Mouse (Mus musculus) stomach, embryonic 14.5 days (tissue): ENCODE measurements around the gene Rab17. TPM values are rescaled to one million over a fixed set of nuclear protein-coding genes. Genes with fewer than 3 reads are reported as not detected.

Experiments used
- ATAC-seq: fragments of 200-750 bp; cut with Nextera tagmentation; 2 replicates; pipeline ENCODE4 v1.8.0; 2017; ENCODE audit warnings: low read depth, moderate TSS enrichment; ENCODE audit not compliant: insufficient number of reproducible peaks, insufficient read depth, low FRiP score
- H3K27ac ChIP-seq: fragments of 300-500 bp; sonication (generic); 2 replicates; pipeline ENCODE4 v1.5.1; 2014; ENCODE audit warnings: mild to moderate bottlenecking, low read length, moderate library complexity, mixed read lengths
- H3K27me3 ChIP-seq: fragments of 300-500 bp; sonication (generic); 2 replicates; pipeline ENCODE4 v1.6.1; 2014; ENCODE audit warnings: low read length, control low read depth, mixed read lengths; ENCODE audit not compliant: control insufficient read depth, insufficient read depth
- H3K36me3 ChIP-seq: fragments of 300-500 bp; sonication (generic); 2 replicates; pipeline ENCODE4 v1.6.1; 2014; ENCODE audit warnings: mild to moderate bottlenecking, control low read depth, low read length, moderate library complexity, mixed read lengths; ENCODE audit not compliant: control insufficient read depth, insufficient read depth
- H3K4me1 ChIP-seq: fragments of 300-500 bp; sonication (generic); 2 replicates; pipeline ENCODE4 v1.6.1; 2014; ENCODE audit warnings: low read length, control low read depth, mixed read lengths; ENCODE audit not compliant: control insufficient read depth, insufficient read depth
- H3K4me2 ChIP-seq: fragments of 300-500 bp; sonication (generic); replicated peaks from 2 replicates; pipeline ENCODE4 v1.6.1; 2014; ENCODE audit warnings: low read depth, low read length, control low read depth
- H3K4me3 ChIP-seq: fragments of 300-500 bp; sonication (generic); 2 replicates; pipeline ENCODE4 v1.5.1; 2014; ENCODE audit warnings: low read depth, low read length, control low read depth
- H3K9ac ChIP-seq: fragments of 300-500 bp; sonication (generic); replicated peaks from 2 replicates; pipeline ENCODE4 v1.6.1; 2014; ENCODE audit warnings: low read depth, mild to moderate bottlenecking, control low read depth, low read length, moderate library complexity, mixed read lengths
- H3K9me3 ChIP-seq: fragments of 300-500 bp; sonication (generic); 2 replicates; pipeline ENCODE4 v1.6.1; 2016; ENCODE audit warnings: low read depth, low read length, control low read depth; ENCODE audit not compliant: control insufficient read depth
- WGBS: fragments of 180-500 bp; shearing (Covaris S2); extraction: QIAGEN DNeasy Blood & Tissue Kit; methylation state at CpG from one replicate; pipeline ENCODE4 v1.1.7; 2014; 5-methylcytosine and 5-hydroxymethylcytosine counted together
- polyA plus RNA-seq: library from polyadenylated mRNA; unstranded; fragments of >200 nt; fragmentation: Nextera tagmentation; extraction: Ambion mirVana; gene quantifications from 2 replicates; pipeline ENCODE4 v1.2.1, GENCODE M21; 2014

Gene Rab17
- polyA plus RNA-seq, 1 experiment from 2014 or later = 5.4 TPM

GRCm38 (mm10) chr1:90936990-90937389, 32.5 kb downstream of the Rab17 start:
- 71% methylated on average over 9 of the region's 9 CpGs for WGBS

DNA sequence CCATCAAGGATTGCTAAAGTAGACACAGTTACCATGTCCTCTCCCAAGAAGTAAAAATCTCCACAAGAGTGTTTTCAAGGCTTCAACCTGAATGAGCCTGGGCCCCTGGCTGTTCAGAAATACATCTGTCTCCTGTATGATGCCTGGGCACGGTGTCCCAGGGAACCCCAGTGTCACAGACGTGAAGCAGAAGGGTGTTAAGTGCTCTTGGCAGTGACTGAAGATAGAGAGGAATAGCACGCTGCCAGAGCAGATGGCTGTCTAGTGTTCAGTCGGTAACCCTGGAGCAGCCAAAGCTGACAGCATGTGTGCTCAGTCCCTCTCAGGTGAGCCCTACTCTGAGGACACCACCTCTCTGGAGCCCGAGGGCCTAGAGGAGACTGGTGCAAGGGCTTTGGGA, 36.5 kb downstream of the Rab17 start:
- no peaks in the 10 kb centered on the region for H3K36me3 ChIP-seq
- WGBS = 62% methylated on average over 5 of the region's 5 CpGs

More at GRCm38 (mm10) chr1:90936990-90937389, 32.5 kb downstream of the Rab17 start:
- ATAC-seq = no peak
- Histone ChIP-seq H3K4me2 (no peak overlapping the region), H3K27me3 (no peaks in the 10 kb centered on the region), H3K36me3 (no peaks in the 10 kb centered on the region), H3K4me3 (no peak overlapping the region), H3K27ac (no peak overlapping the region), H3K4me1 (no peaks in the 10 kb centered on the region), H3K9me3 (no peaks in the 10 kb centered on the region), H3K9ac (no peak overlapping the region)

DNA sequence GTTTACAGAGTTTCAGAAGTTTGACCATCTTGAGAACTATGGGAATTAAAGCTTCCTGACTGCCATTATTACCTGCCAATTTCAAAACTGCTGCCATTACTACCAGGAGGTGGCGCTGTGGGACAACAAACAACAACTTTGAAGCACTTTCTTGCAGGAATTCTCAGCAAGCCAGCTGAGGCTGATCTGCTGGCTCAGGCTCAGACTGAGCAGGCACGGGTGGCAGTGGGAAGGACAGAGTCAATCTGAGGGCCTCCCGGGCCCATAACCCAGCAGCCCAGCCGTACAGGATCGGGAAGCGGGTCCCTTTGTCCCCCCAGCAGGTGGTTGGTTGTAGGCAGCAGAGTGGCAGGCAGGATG, 40.9 kb downstream of the Rab17 start:
- WGBS = 5% methylated on average over 6 of the region's 6 CpGs
- no peaks in the 10 kb centered on the region for H3K27me3 ChIP-seq
- ATAC-seq = peak; percentile 70
- no peak overlapping the region; the same call in 1 of the 2 replicates for H3K9ac ChIP-seq
- peak overlapping the region; percentile 68 for H3K4me2 ChIP-seq
- H3K27ac ChIP-seq = no peak overlapping the region
- peak overlapping the region; percentile 22; the same call in 1 of the 2 replicates for H3K4me3 ChIP-seq
- peaks cover 9% of the 10 kb centered on the region; the same call in 1 of the 2 replicates for H3K4me1 ChIP-seq
- H3K36me3 ChIP-seq = no peaks in the 10 kb centered on the region
- no peaks in the 10 kb centered on the region for H3K9me3 ChIP-seq

More for the DNA sequence above, 36.5 kb downstream of the Rab17 start:
- Histone ChIP-seq H3K9ac (no peak overlapping the region), H3K4me1 (peaks cover 5% of the 10 kb centered on the region; the same call in 1 of the 2 replicates), H3K4me3 (no peak overlapping the region), H3K27me3 (no peaks in the 10 kb centered on the region), H3K27ac (no peak overlapping the region), H3K9me3 (no peaks in the 10 kb centered on the region), H3K4me2 (no peak overlapping the region)
- ATAC-seq = no peak

GRCm38 (mm10) chr1:90927929-90928574, 41.4 kb downstream of the Rab17 start:
- no peak overlapping the region for H3K27ac ChIP-seq

GRCm38 (mm10) chr1:90927308-90927707, 42.2 kb downstream of the Rab17 start:
- Histone ChIP-seq H3K36me3 (no peaks in the 10 kb centered on the region), H3K4me1 (peaks cover 9% of the 10 kb centered on the region; the same call in 1 of the 2 replicates), H3K27me3 (no peaks in the 10 kb centered on the region), H3K4me2 (peak overlapping the region; percentile 68; the same call in 1 of the 2 replicates), H3K9me3 (no peaks in the 10 kb centered on the region), H3K4me3 (no peak overlapping the region), H3K27ac (no peak overlapping the region), H3K9ac (no peak overlapping the region)
- 35% methylated on average over 15 of the region's 15 CpGs for WGBS
- no peak for ATAC-seq

More at GRCm38 (mm10) chr1:90927929-90928574, 41.4 kb downstream of the Rab17 start:
- Histone ChIP-seq H3K9me3 (no peaks in the 10 kb centered on the region), H3K27me3 (no peaks in the 10 kb centered on the region), H3K4me3 (peak overlapping the region; percentile 22), H3K4me2 (peak overlapping the region; percentile 68), H3K9ac (peak overlapping the region; percentile 38; the same call in 1 of the 2 replicates), H3K4me1 (peaks cover 9% of the 10 kb centered on the region; the same call in 1 of the 2 replicates), H3K36me3 (no peaks in the 10 kb centered on the region)
- peak; percentile 53; the same call in 1 of the 2 replicates for ATAC-seq
- WGBS = 2% methylated on average over 23 of the region's 23 CpGs

- H3K9ac ChIP-seq = no peak overlapping the region
- no peak overlapping the region for H3K4me3 ChIP-seq
- H3K36me3 ChIP-seq = no peaks in the 10 kb centered on the region
- H3K4me2 ChIP-seq = no peak overlapping the region
- no peak overlapping the region for H3K27ac ChIP-seq
- ATAC-seq = no peak
- no peaks in the 10 kb centered on the region for H3K27me3 ChIP-seq
- H3K9me3 ChIP-seq = no peaks in the 10 kb centered on the region
- 77% methylated on average over 4 of the region's 4 CpGs for WGBS
- peaks cover 9% of the 10 kb centered on the region; the same call in 1 of the 2 replicates for H3K4me1 ChIP-seq
Observed at GRCm38 (mm10) chr1:90926030-90926429, 43.4 kb downstream of the Rab17 start.

DNA sequence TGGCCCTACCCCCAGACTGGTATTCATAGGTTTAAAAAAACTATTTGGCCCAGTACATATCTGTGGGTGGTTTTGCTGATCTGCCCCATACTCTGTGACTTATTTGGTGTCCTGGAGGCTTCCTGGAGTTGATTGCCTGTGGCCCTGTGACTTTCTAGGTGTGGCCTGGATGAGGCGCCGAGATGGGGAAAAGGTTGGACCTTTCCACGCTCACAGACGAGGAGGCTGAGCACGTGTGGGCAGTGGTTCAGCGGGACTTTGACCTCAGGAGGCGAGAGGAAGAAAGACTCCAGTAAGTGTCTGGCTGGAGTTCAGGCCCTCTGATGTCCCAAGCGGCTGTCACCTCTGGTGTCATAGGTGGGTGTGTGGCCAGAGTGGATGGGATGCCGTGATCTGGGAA, 47.8 kb downstream of the Rab17 start:
- Histone ChIP-seq H3K27me3 (no peaks in the 10 kb centered on the region), H3K4me3 (no peak overlapping the region), H3K4me2 (no peak overlapping the region), H3K36me3 (no peaks in the 10 kb centered on the region), H3K9ac (no peak overlapping the region), H3K9me3 (peaks cover 3% of the 10 kb centered on the region; the same call in 1 of the 2 replicates), H3K27ac (no peak overlapping the region), H3K4me1 (no peaks in the 10 kb centered on the region)
- no peak for ATAC-seq
- WGBS = 86% methylated on average over 9 of the region's 9 CpGs

GRCm38 (mm10) chr1:90917509-90917908, 52.0 kb downstream of the Rab17 start:
- Histone ChIP-seq H3K27ac (no peak overlapping the region), H3K4me3 (no peak overlapping the region), H3K4me2 (no peak overlapping the region), H3K9me3 (peaks cover 3% of the 10 kb centered on the region; the same call in 1 of the 2 replicates), H3K27me3 (no peaks in the 10 kb centered on the region), H3K36me3 (no peaks in the 10 kb centered on the region), H3K9ac (no peak overlapping the region), H3K4me1 (peaks cover 7% of the 10 kb centered on the region; the same call in 1 of the 2 replicates)
- no peak for ATAC-seq
- WGBS = 62% methylated on average over 6 of the region's 6 CpGs
